Mouse (Mus musculus) thymus, postnatal 0 days (tissue): ENCODE measurements around the gene Pfkp. TPM values are rescaled to one million over a fixed set of nuclear protein-coding genes. Genes with fewer than 3 reads are reported as not detected.

Experiments used
- DNase-seq: peaks from one replicate; pipeline ENCODE4 v3.0.0-alpha.2; 2015; ENCODE audit warnings: low spot score
- polyA plus RNA-seq: library from polyadenylated mRNA; unstranded; fragments of >200 nt; fragmentation: Nextera tagmentation; extraction: Ambion mirVana; gene quantifications from 2 replicates; pipeline ENCODE4 v1.2.1, GENCODE M21; 2015

The Pfkp gene
- polyA plus RNA-seq, 1 experiment from 2014 or later: 67.7 TPM

- DNase-seq: no peak
Observed at GRCm38 (mm10) chr13:6613690-6614445, 34.7 kb downstream of the Pfkp start.

- no peak for DNase-seq
Observed at GRCm38 (mm10) chr13:6602786-6603409, 45.7 kb downstream of the Pfkp start.

GRCm38 (mm10) chr13:6601676-6602075 lies 46.9 kb downstream of the Pfkp start:
- no peak for DNase-seq

- DNase-seq: no peak
Observed at GRCm38 (mm10) chr13:6600626-6601025, 48.0 kb downstream of the Pfkp start.

GRCm38 (mm10) chr13:6597801-6598200 lies 50.8 kb downstream of the Pfkp start:
- no peak for DNase-seq

GRCm38 (mm10) chr13:6595403-6595802 lies 53.2 kb downstream of the Pfkp start:
- no peak for DNase-seq

GRCm38 (mm10) chr13:6590846-6591245 lies 57.7 kb downstream of the Pfkp start:
- DNase-seq: no peak

- DNase-seq: no peak
Observed at GRCm38 (mm10) chr13:6586009-6586408, 62.6 kb downstream of the Pfkp start.

- DNase-seq: no peak
Observed at GRCm38 (mm10) chr13:6583499-6584125, 65.0 kb downstream of the Pfkp start.

- DNase-seq: peak; percentile 41
Observed at GRCm38 (mm10) chr13:6575920-6576509, 72.6 kb downstream of the Pfkp start.

GRCm38 (mm10) chr13:6565571-6565970 lies 83.0 kb downstream of the Pfkp start:
- no peak for DNase-seq

GRCm38 (mm10) chr13:6562409-6562808 lies 86.2 kb downstream of the Pfkp start:
- DNase-seq: no peak

GRCm38 (mm10) chr13:6557771-6558170 lies 90.8 kb downstream of the Pfkp start:
- no peak for DNase-seq

- no peak for DNase-seq
Observed at GRCm38 (mm10) chr13:6555656-6556055, 92.9 kb downstream of the Pfkp start.

- no peak for DNase-seq
Observed at GRCm38 (mm10) chr13:6553708-6554107, 94.9 kb downstream of the Pfkp start.

GRCm38 (mm10) chr13:6535287-6535932 lies 113.2 kb downstream of the Pfkp start:
- DNase-seq: no peak

GRCm38 (mm10) chr13:6532683-6533082 lies 115.9 kb downstream of the Pfkp start:
- no peak for DNase-seq
